Mouse (Mus musculus) stomach, postnatal 0 days (tissue): Measurements from ENCODE around the gene Txnrd2.

ENCODE experiments used
- CTCF ChIP-seq: IDR thresholded peaks from 2 replicates; pipeline ENCODE4 v1.5.1; 2016; ENCODE audit warnings: antibody characterized with exemption, low read depth, mild to moderate bottlenecking, moderate library complexity
- EP300 ChIP-seq: optimal IDR thresholded peaks from 2 replicates; pipeline ENCODE3; 2016; ENCODE audit warnings: antibody characterized with exemption

- TF ChIP-seq CTCF: no peak
- no peak for TF ChIP-seq EP300
These were observed 20.9 kb upstream of the Txnrd2 start for GRCm38 (mm10) chr16:18405091-18405854.
